Mouse (Mus musculus): Measurements from ENCODE around the gene Fbxo36. TPM values are rescaled to one million over a fixed set of nuclear protein-coding genes. Genes with fewer than 3 reads are reported as not detected.

The Fbxo36 gene
- total RNA-seq, 4 experiments from 2014 or later, result 16.0 to 20.6 (median 18.0) TPM

- no peak for DNase-seq
Observed at GRCm38 (mm10) chr1:84860360-84861254, 21.0 kb downstream of the Fbxo36 start.

GRCm38 (mm10) chr1:84861255-84861630, 21.6 kb downstream of the Fbxo36 start:
- no peak for DNase-seq

- DNase-seq, result no peak
Observed at GRCm38 (mm10) chr1:84864645-84865044, 25.0 kb downstream of the Fbxo36 start.

GRCm38 (mm10) chr1:84866231-84866630, 26.6 kb downstream of the Fbxo36 start:
- no peak for DNase-seq

- no peak for DNase-seq
Observed at GRCm38 (mm10) chr1:84866706-84867230, 27.1 kb downstream of the Fbxo36 start.

- no peak for DNase-seq
Observed at GRCm38 (mm10) chr1:84868311-84868710, 28.7 kb downstream of the Fbxo36 start.

- no peak for DNase-seq
Observed at GRCm38 (mm10) chr1:84868841-84869240, 29.2 kb downstream of the Fbxo36 start.

GRCm38 (mm10) chr1:84869498-84869897, 29.9 kb downstream of the Fbxo36 start:
- DNase-seq, result no peak

- no peak for DNase-seq
Observed at GRCm38 (mm10) chr1:84871131-84871530, 31.5 kb downstream of the Fbxo36 start.

- no peak for DNase-seq
Observed at GRCm38 (mm10) chr1:84872105-84872504, 32.5 kb downstream of the Fbxo36 start.

- no peak for DNase-seq
Observed at GRCm38 (mm10) chr1:84872939-84873338, 33.3 kb downstream of the Fbxo36 start.

- no peak for DNase-seq
Observed at GRCm38 (mm10) chr1:84877590-84877989, 37.9 kb downstream of the Fbxo36 start.

GRCm38 (mm10) chr1:84879571-84880120, 40.0 kb downstream of the Fbxo36 start:
- DNase-seq, result no peak

GRCm38 (mm10) chr1:84881248-84882065, 41.8 kb downstream of the Fbxo36 start:
- peak; percentile 76 for DNase-seq

GRCm38 (mm10) chr1:84882066-84882532, 42.5 kb downstream of the Fbxo36 start:
- no peak for DNase-seq

GRCm38 (mm10) chr1:84882937-84883336, 43.3 kb downstream of the Fbxo36 start:
- no peak for DNase-seq

- no peak for DNase-seq
Observed at GRCm38 (mm10) chr1:84883889-84884288, 44.2 kb downstream of the Fbxo36 start.

GRCm38 (mm10) chr1:84885174-84885573, 45.5 kb downstream of the Fbxo36 start:
- DNase-seq, result no peak

GRCm38 (mm10) chr1:84885921-84886320, 46.3 kb downstream of the Fbxo36 start:
- DNase-seq, result no peak

- DNase-seq, result no peak
Observed at GRCm38 (mm10) chr1:84889330-84890004, 49.8 kb downstream of the Fbxo36 start.

GRCm38 (mm10) chr1:84890005-84890393, 50.4 kb downstream of the Fbxo36 start:
- no peak for DNase-seq

- DNase-seq, result no peak
Observed at GRCm38 (mm10) chr1:84890503-84890902, 50.9 kb downstream of the Fbxo36 start.

Measured in adrenal gland, adult 8-10 months (tissue).